Mouse (Mus musculus) forebrain, embryonic 12.5 days (tissue): ENCODE measurements around the gene Hikeshi. TPM values are rescaled to one million over a fixed set of nuclear protein-coding genes. Genes with fewer than 3 reads are reported as not detected.

ENCODE experiments used
- ATAC-seq: fragments of 200-750 bp; cut with Nextera tagmentation; 2 replicates; pipeline ENCODE4 v1.8.0; 2017; ENCODE audit warnings: moderate TSS enrichment; ENCODE audit not compliant: low FRiP score
- H3K27ac ChIP-seq: fragments of 300-500 bp; sonication (generic); 2 replicates; pipeline ENCODE4 v1.5.1; 2016; ENCODE audit warnings: mild to moderate bottlenecking
- H3K27me3 ChIP-seq: fragments of 300-500 bp; sonication (generic); 2 replicates; pipeline ENCODE4 v1.6.1; 2016; ENCODE audit warnings: mild to moderate bottlenecking
- H3K36me3 ChIP-seq: fragments of 300-500 bp; sonication (generic); replicated peaks from 2 replicates; pipeline ENCODE4 v1.6.1; 2016; ENCODE audit warnings: mild to moderate bottlenecking
- H3K4me1 ChIP-seq: fragments of 300-500 bp; sonication (generic); 2 replicates; pipeline ENCODE4 v1.6.1; 2016
- H3K4me2 ChIP-seq: fragments of 300-500 bp; sonication (generic); 2 replicates; pipeline ENCODE4 v1.6.1; 2016; ENCODE audit warnings: mild to moderate bottlenecking, moderate library complexity
- H3K4me3 ChIP-seq: fragments of 300-500 bp; sonication (generic); replicated peaks from 2 replicates; pipeline ENCODE4 v1.5.1; 2016; ENCODE audit warnings: mild to moderate bottlenecking
- H3K9ac ChIP-seq: fragments of 300-500 bp; sonication (generic); 2 replicates; pipeline ENCODE4 v1.6.1; 2016; ENCODE audit warnings: mild to moderate bottlenecking
- H3K9me3 ChIP-seq: fragments of 300-500 bp; sonication (generic); 2 replicates; pipeline ENCODE4 v1.6.1; 2016
- WGBS: fragments of 180-500 bp; shearing (Covaris S2); methylation state at CpG from one replicate; pipeline ENCODE4 v1.1.7; 2016; 5-methylcytosine and 5-hydroxymethylcytosine counted together
- polyA plus RNA-seq: library from polyadenylated mRNA; unstranded; fragments of >200 nt; fragmentation: Nextera tagmentation; extraction: Ambion mirVana; gene quantifications from 2 replicates; pipeline ENCODE4 v1.2.1, GENCODE M21; 2016

Gene Hikeshi
- polyA plus RNA-seq: 155 and 157 TPM in 2 replicates

DNA sequence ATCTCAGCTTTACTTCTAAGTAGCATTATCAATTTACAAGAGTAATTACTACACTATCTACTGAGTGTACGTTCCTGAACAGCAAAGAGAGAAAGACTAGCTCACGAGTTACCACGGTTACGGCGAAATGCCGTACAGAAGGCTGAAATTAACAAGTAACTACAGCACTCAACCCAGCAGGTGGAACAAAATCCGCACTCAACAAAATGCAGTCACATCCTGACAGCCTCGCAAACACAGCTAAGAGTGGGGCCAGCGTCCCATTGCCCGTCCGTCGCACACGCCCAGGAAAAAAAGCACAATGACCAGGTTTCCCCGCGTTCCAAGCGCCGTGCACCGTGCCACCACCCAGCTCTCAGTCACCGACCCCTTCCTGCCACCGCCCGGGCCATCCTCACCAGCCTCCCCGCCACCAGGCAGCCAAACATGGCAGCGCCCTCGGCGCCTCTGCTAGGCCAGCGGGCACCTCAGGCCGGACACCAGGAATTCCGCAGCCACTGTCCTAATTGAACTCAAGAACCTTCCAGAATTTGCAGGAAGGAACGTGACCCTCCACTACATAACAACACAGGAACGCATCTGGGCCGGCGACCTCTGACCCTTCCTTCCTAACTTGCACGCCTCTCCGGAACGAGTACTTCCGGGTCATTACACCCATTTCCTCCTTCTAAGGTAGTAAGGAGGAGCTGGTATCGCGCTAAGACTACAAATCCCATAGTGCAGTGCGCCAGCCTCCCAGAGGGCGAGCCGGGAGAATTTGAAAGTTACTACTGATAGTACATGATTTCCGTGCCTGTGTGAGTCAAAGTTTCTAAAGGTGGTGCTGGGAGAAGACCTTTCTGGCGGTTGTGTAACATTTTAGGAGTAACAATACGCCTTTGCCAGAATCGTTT lies at the start of gene Hikeshi:
Hikeshi (minus strand) TSS at position 634 of the 893 bp plus-strand sequence.
- WGBS: under 1% methylated on average over 45 of the region's 45 CpGs
- peak within 1 kb of the TSS; percentile 81 for H3K27ac ChIP-seq
- peak within 1 kb of the TSS; percentile 77 for H3K9ac ChIP-seq
- no peaks in the 10 kb centered on the region for H3K9me3 ChIP-seq
- peak within 1 kb of the TSS; percentile 80 for H3K4me3 ChIP-seq
- peaks cover 9% of the 10 kb centered on the region for H3K4me1 ChIP-seq
- H3K27me3 ChIP-seq: no peaks in the 10 kb centered on the region
- H3K4me2 ChIP-seq: peak within 1 kb of the TSS; percentile 70
- H3K36me3 ChIP-seq: no peaks in the 10 kb centered on the region
- ATAC-seq: peak; percentile 99

DNA sequence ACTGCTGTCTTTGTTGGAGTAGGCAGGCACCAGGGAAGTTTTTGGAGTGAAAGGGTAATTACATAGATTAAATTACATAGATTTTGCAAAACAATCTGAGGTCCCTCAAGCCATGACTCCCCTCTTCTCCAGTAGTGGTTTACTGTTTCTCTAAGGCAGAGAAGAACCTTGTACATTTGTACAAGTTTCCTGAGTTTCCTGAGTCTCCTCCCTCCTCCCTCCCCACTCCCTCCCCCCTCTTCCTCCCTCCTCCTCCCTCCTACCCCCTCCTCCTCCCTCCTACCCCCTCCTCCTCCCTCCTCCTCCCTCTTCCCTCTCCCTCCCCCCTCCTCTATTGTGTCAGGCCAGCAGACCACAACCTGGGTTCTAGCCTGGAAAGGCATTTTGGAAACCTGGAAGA lies 43.4 kb upstream of the Hikeshi start:
- no peaks in the 10 kb centered on the region for H3K36me3 ChIP-seq
- ATAC-seq: no peak
- H3K27me3 ChIP-seq: no peaks in the 10 kb centered on the region
- no peak overlapping the region for H3K4me3 ChIP-seq
- peaks cover 3% of the 10 kb centered on the region; the same call in 1 of the 2 replicates for H3K4me1 ChIP-seq
- no peak overlapping the region for H3K27ac ChIP-seq
- H3K4me2 ChIP-seq: no peak overlapping the region
- no peaks in the 10 kb centered on the region for H3K9me3 ChIP-seq
- H3K9ac ChIP-seq: no peak overlapping the region

GRCm38 (mm10) chr7:89983441-89983840 lies 42.4 kb upstream of the Hikeshi start:
- no peak overlapping the region for H3K27ac ChIP-seq
- no peak overlapping the region for H3K4me3 ChIP-seq
- H3K4me1 ChIP-seq: peaks cover 11% of the 10 kb centered on the region
- WGBS: 91% methylated on average over 2 of the region's 2 CpGs
- no peaks in the 10 kb centered on the region for H3K36me3 ChIP-seq
- no peak overlapping the region for H3K4me2 ChIP-seq
- no peaks in the 10 kb centered on the region for H3K27me3 ChIP-seq
- H3K9ac ChIP-seq: no peak overlapping the region
- no peak for ATAC-seq
- H3K9me3 ChIP-seq: no peaks in the 10 kb centered on the region

DNA sequence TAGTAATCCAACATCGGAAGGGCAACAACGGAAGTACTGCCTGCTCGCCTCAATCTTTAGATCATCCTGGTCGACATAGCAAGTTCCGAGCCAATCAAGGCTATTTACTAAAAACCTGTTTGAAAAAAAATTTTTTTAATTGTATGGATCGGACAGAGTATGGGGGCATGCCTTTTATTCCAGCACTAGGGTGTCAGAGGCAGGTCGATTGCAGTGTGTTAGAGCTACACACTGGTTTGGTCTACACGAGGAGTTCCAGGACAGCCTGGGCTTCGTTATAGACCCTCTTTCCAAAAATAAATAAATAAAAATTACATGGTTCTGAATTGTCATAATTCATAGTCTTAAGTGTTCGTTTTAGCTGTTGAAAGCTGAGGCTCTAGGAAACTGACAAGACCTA lies 40.6 kb upstream of the Hikeshi start:
- peaks cover 12% of the 10 kb centered on the region for H3K4me1 ChIP-seq
- H3K27me3 ChIP-seq: no peaks in the 10 kb centered on the region
- H3K9ac ChIP-seq: peak overlapping the region; percentile 73
- peak overlapping the region; percentile 73 for H3K4me2 ChIP-seq
- no peaks in the 10 kb centered on the region for H3K9me3 ChIP-seq
- peak overlapping the region; percentile 98; the same call in 1 of the 2 replicates for H3K27ac ChIP-seq
- WGBS: 19% methylated on average over 10 of the region's 10 CpGs
- ATAC-seq: peak; percentile 28; the same call in 1 of the 2 replicates
- H3K36me3 ChIP-seq: 0 out of 2 replicates have a peak, but pooled peaks cover 5% of the 10 kb centered on the region
- peak overlapping the region; percentile 68 for H3K4me3 ChIP-seq

GRCm38 (mm10) chr7:89980485-89981422 lies 39.8 kb upstream of the Hikeshi start, which contains the start of gene Eed:
TSS of gene Eed (minus strand) at chr7:89980983.
- Histone ChIP-seq H3K4me2 (peak within 1 kb of the TSS; percentile 73), H3K9ac (peak within 1 kb of the TSS; percentile 73), H3K9me3 (no peaks in the 10 kb centered on the region), H3K27me3 (no peaks in the 10 kb centered on the region), H3K36me3 (peaks cover 10% of the 10 kb centered on the region), H3K4me1 (peaks cover 12% of the 10 kb centered on the region), H3K4me3 (peak within 1 kb of the TSS; percentile 68), H3K27ac (peak within 1 kb of the TSS; percentile 98)
- peak; percentile 92 for ATAC-seq
- WGBS: under 1% methylated on average over 81 of the region's 87 CpGs

GRCm38 (mm10) chr7:89980133-89980484 lies 39.1 kb upstream of the Hikeshi start:
- Histone ChIP-seq H3K27me3 (no peaks in the 10 kb centered on the region), H3K9ac (peak overlapping the region; percentile 73), H3K4me2 (peak overlapping the region; percentile 73), H3K4me1 (peaks cover 12% of the 10 kb centered on the region), H3K4me3 (peak overlapping the region; percentile 68), H3K9me3 (no peaks in the 10 kb centered on the region), H3K27ac (peak overlapping the region; percentile 98), H3K36me3 (peaks cover 16% of the 10 kb centered on the region)
- WGBS: under 1% methylated on average over 31 of the region's 31 CpGs
- ATAC-seq: no peak

DNA sequence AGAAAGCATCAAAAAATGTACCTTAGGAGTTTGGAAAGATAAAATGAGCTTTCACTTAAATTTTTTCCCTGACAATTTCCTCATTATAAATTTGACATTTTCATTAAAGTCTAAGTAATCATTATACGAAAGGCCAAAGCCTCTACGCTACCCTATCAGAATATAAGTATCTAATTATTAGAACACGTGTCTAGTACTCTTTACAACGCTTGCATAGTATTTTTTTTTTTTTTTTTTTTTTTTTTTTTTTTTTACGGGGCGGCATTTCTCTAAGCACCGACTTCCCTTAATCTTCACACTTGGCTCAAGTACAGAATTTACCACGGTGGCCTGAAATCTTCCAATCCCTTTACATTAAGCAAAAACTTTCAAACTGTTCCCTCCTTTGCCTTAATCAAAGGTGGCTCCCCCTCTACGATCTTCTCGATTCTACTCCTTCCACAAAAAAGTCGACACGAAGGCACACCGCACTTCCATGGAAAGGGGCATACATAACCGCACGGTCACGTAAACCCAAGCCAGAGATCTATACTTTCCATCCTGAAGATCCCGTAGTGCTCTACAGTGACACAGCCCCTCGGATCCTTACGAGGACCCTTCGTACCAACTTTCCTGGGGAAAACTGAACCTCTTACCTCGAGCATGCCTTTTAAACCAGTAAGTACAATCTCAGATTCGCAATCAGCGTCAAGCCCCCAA lies 38.6 kb upstream of the Hikeshi start:
- H3K9me3 ChIP-seq: no peaks in the 10 kb centered on the region

GRCm38 (mm10) chr7:89976796-89977195 lies 35.8 kb upstream of the Hikeshi start:
- Histone ChIP-seq H3K27ac (no peak overlapping the region), H3K4me2 (no peak overlapping the region), H3K9me3 (no peaks in the 10 kb centered on the region), H3K27me3 (no peaks in the 10 kb centered on the region), H3K4me1 (peaks cover 12% of the 10 kb centered on the region), H3K4me3 (no peak overlapping the region), H3K36me3 (peaks cover 30% of the 10 kb centered on the region), H3K9ac (no peak overlapping the region)
- no peak for ATAC-seq
- 95% methylated on average over 7 of the region's 7 CpGs for WGBS

More for the DNA sequence above, 38.6 kb upstream of the Hikeshi start:
- peak overlapping the region; percentile 73 for H3K9ac ChIP-seq
- WGBS: 3% methylated on average over 23 of the region's 23 CpGs
- H3K27ac ChIP-seq: peak overlapping the region; percentile 98
- peak overlapping the region; percentile 68 for H3K4me3 ChIP-seq
- no peaks in the 10 kb centered on the region for H3K27me3 ChIP-seq
- peak; percentile 1; the same call in 1 of the 2 replicates for ATAC-seq
- H3K36me3 ChIP-seq: peaks cover 16% of the 10 kb centered on the region
- H3K4me1 ChIP-seq: peaks cover 12% of the 10 kb centered on the region
- peak overlapping the region; percentile 73 for H3K4me2 ChIP-seq

- Histone ChIP-seq H3K4me1 (peaks cover 9% of the 10 kb centered on the region), H3K4me3 (no peak overlapping the region), H3K4me2 (no peak overlapping the region), H3K27ac (no peak overlapping the region), H3K9ac (no peak overlapping the region), H3K27me3 (no peaks in the 10 kb centered on the region), H3K9me3 (no peaks in the 10 kb centered on the region), H3K36me3 (peaks cover 38% of the 10 kb centered on the region)
- ATAC-seq: no peak
- WGBS: 87% methylated on average over 1 of the region's 1 CpGs
Observed at GRCm38 (mm10) chr7:89975571-89975970, 34.6 kb upstream of the Hikeshi start.

DNA sequence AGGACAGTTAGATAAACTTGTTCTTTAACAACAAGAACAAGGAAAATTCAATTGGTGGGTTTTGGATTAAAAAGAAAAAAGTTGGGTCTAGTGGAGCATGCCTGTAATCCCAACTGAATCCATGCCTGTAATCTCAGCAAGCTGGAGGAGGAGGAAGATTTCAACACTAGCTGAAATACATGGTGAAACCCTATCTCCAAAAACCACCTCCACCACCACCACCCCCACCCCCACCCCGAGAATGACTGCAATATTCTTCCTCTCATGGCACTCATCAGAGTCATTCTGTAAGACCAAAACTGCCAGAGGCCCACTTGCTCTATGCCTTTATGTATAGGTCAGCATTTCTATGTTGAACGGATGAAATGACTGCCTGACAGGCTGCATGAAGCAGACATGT lies 26.2 kb upstream of the Hikeshi start:
- peaks cover 73% of the 10 kb centered on the region for H3K36me3 ChIP-seq
- no peak for ATAC-seq

GRCm38 (mm10) chr7:89966771-89967170 lies 25.8 kb upstream of the Hikeshi start:
- peaks cover 73% of the 10 kb centered on the region for H3K36me3 ChIP-seq

More for the DNA sequence above, 26.2 kb upstream of the Hikeshi start:
- Histone ChIP-seq H3K4me2 (no peak overlapping the region), H3K9me3 (no peaks in the 10 kb centered on the region), H3K27ac (no peak overlapping the region), H3K4me3 (no peak overlapping the region), H3K9ac (no peak overlapping the region), H3K4me1 (no peaks in the 10 kb centered on the region), H3K27me3 (no peaks in the 10 kb centered on the region)
- 88% methylated on average over 2 of the region's 2 CpGs for WGBS

More at GRCm38 (mm10) chr7:89966771-89967170, 25.8 kb upstream of the Hikeshi start:
- H3K9me3 ChIP-seq: no peaks in the 10 kb centered on the region
- H3K4me2 ChIP-seq: no peak overlapping the region
- H3K4me3 ChIP-seq: no peak overlapping the region
- H3K27ac ChIP-seq: no peak overlapping the region
- no peak overlapping the region for H3K9ac ChIP-seq
- no peak for ATAC-seq
- H3K27me3 ChIP-seq: no peaks in the 10 kb centered on the region
- WGBS: 95% methylated on average over 1 of the region's 1 CpGs
- H3K4me1 ChIP-seq: no peaks in the 10 kb centered on the region
